Mouse (Mus musculus) G1E (cell line): ENCODE results near the gene Suv39h1. TPM values are rescaled to one million over a fixed set of nuclear protein-coding genes. Genes with fewer than 3 reads are reported as not detected.
"Not testable (repeated sequence)": the region's sequence is repeated elsewhere in the genome, so short reads cannot be mapped to it uniquely, and the experiment has no call there.

Source experiments
- ATAC-seq: 2 replicates; pipeline ENCODE4 v1.8.0; 2016; ENCODE audit warnings: mild to moderate bottlenecking; ENCODE audit not compliant: insufficient number of reproducible peaks, poor library complexity, low FRiP score, severe bottlenecking; ENCODE audit errors: extremely low read depth
- DNase-seq: peaks from one replicate; pipeline ENCODE4 v3.0.0; 2012; ENCODE audit warnings: low spot score
- H3K27me3 ChIP-seq: 2 replicates; pipeline ENCODE4 v1.6.1; 2012; ENCODE audit warnings: mild to moderate bottlenecking, low read length, inconsistent platforms; ENCODE audit not compliant: insufficient read depth
- H3K36me3 ChIP-seq: replicated peaks from 2 replicates; pipeline ENCODE3; 2012; ENCODE audit warnings: mild to moderate bottlenecking, inconsistent platforms
- H3K4me1 ChIP-seq: 2 replicates; pipeline ENCODE4 v1.6.1; 2012; ENCODE audit warnings: low read depth, low read length, inconsistent platforms, mixed read lengths; ENCODE audit not compliant: insufficient read depth
- H3K4me3 ChIP-seq: 2 replicates; pipeline ENCODE4 v1.5.1; 2012; ENCODE audit warnings: low read depth, mild to moderate bottlenecking, inconsistent platforms, low read length, moderate library complexity, mixed read lengths
- H3K9me3 ChIP-seq: replicated peaks from 2 replicates; pipeline ENCODE4 v1.6.1; 2012; ENCODE audit warnings: inconsistent platforms
- CTCF ChIP-seq: IDR thresholded peaks from 2 replicates; pipeline ENCODE4 v1.5.1; 2012; ENCODE audit warnings: low read depth, low read length, inconsistent platforms, mixed read lengths
- GATA1 ChIP-seq: IDR thresholded peaks from 2 replicates; pipeline ENCODE4 v1.6.1; 2012; ENCODE audit warnings: borderline replicate concordance, low read length, inconsistent platforms, mixed read lengths
- GATA2 ChIP-seq: IDR thresholded peaks from 2 replicates; pipeline ENCODE4 v1.6.1; 2012; ENCODE audit warnings: low read depth, low read length, inconsistent platforms, borderline replicate concordance
- POLR2AphosphoS5 ChIP-seq: IDR thresholded peaks from 2 replicates; pipeline ENCODE4 v1.6.1; 2012; ENCODE audit warnings: low read depth, low read length, inconsistent platforms; ENCODE audit not compliant: insufficient replicate concordance
- TAL1 ChIP-seq: conservative IDR thresholded peaks from 2 replicates; pipeline ENCODE4 v1.6.1; 2012; ENCODE audit warnings: low read depth, low read length, inconsistent platforms, mixed read lengths
- polyA plus RNA-seq: library from polyadenylated mRNA; stranded (reverse); fragments of >175 nt; gene quantifications from 2 replicates; pipeline ENCODE4 v1.2.3, GENCODE M21; 2012
- total RNA-seq, 2 experiments: library from RNA; stranded (forward) in 1 of 2; stranded (reverse) in 1 of 2; fragments of 200-1000 nt in 1 of 2; fragments of >200 nt in 1 of 2; fragmentation: Nextera tagmentation in 1 of 2; gene quantifications; 2 replicates each; pipeline ENCODE4 v1.2.3; 2014 to 2017

Suv39h1 gene
- total and polyA plus RNA-seq, 3 experiments, result 23.6 to 69.7 (median 66.6) TPM

DNA sequence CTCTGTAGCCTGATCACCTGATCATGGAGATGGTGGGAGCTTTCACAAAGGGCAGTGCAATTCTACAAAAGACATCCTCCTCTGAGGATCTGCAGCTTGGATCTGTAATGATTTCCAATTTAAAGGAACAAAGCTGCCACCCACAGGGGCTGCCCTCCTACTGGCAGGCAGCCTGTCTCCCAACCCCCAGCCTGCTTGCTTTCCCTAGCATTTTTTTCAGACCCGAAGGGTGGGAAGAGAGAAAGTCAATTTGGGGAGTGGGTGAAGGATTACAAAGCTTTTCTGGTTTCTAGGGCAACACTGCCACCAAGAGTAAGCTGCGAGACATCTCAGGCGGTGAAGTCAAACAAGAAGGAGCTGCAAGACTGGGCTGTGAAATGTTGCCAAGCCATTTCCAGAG is 26.5 kb upstream of the Suv39h1 start:
- no peaks in the 10 kb centered on the region for H3K27me3 ChIP-seq
- peaks cover 29% of the 10 kb centered on the region for H3K4me1 ChIP-seq
- H3K4me3 ChIP-seq, result no peak overlapping the region
- ATAC-seq (no peak), DNase-seq (no peak)
- TF ChIP-seq GATA2 (no peak), POLR2AphosphoS5 (no peak), GATA1 (no peak), CTCF (no peak), TAL1 (no peak)
- no peaks in the 10 kb centered on the region for H3K36me3 ChIP-seq
- no peaks in the 10 kb centered on the region for H3K9me3 ChIP-seq

DNA sequence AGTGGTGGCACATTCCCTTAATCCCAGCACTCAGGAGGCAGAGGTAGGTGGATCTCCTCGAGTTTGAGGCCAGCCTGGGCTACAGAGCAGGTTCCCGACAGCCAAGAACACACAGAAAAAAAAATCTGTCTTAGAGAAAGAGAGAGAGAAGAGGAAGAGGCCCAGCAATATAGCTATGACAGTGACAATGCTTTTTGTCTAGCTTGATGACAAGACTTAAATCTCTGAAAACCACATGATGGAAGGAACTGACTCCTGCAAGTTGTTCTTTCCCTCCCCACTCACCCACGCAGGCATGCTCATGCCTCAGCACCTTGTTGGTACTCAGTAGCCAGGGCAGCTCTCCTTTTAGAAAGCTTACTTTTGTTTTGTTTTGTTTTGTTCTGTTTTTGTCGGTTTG is 24.9 kb upstream of the Suv39h1 start:
- no peak for DNase-seq
- ATAC-seq, result no peak
- H3K36me3 ChIP-seq, result no peaks in the 10 kb centered on the region
- H3K4me1 ChIP-seq, result peaks cover 32% of the 10 kb centered on the region
- no peaks in the 10 kb centered on the region for H3K9me3 ChIP-seq
- H3K4me3 ChIP-seq, result no peak overlapping the region
- TF ChIP-seq POLR2AphosphoS5, result no peak
- TF ChIP-seq CTCF, result no peak
- no peak for TF ChIP-seq GATA1
- H3K27me3 ChIP-seq, result no peaks in the 10 kb centered on the region

DNA sequence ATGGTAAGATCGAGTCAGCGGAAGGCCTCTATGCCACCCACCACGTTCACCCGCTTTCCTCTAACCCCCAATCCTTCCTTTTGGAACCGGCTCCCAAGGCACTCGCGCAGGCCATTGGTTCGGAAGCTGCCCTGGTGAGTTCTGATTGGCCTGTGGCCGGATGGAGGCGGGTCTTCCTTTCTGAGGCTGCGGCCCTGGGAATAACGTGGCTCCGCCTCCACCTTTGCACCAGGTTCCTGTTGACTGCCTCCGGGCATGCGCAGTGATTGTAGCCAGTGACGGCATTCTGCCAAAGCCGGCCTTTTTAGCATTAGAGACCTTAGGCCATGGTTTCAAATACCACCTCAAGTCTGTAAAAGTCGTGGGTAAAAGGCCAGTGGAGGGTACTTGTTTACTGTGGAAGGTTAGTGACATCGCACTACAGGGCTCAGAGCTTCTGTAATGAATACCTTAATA is 22.3 kb upstream of the Suv39h1 start:
- ATAC-seq, result peak; percentile 95
- DNase-seq, result peak; percentile 57
- Histone ChIP-seq H3K4me1 (peaks cover 29% of the 10 kb centered on the region), H3K9me3 (no peaks in the 10 kb centered on the region), H3K4me3 (peak overlapping the region; percentile 49; the same call in 1 of the 2 replicates), H3K36me3 (no peaks in the 10 kb centered on the region), H3K27me3 (no peaks in the 10 kb centered on the region)
- TF ChIP-seq GATA2 (no peak), GATA1 (no peak), TAL1 (no peak), POLR2AphosphoS5 (no peak), CTCF (no peak)

DNA sequence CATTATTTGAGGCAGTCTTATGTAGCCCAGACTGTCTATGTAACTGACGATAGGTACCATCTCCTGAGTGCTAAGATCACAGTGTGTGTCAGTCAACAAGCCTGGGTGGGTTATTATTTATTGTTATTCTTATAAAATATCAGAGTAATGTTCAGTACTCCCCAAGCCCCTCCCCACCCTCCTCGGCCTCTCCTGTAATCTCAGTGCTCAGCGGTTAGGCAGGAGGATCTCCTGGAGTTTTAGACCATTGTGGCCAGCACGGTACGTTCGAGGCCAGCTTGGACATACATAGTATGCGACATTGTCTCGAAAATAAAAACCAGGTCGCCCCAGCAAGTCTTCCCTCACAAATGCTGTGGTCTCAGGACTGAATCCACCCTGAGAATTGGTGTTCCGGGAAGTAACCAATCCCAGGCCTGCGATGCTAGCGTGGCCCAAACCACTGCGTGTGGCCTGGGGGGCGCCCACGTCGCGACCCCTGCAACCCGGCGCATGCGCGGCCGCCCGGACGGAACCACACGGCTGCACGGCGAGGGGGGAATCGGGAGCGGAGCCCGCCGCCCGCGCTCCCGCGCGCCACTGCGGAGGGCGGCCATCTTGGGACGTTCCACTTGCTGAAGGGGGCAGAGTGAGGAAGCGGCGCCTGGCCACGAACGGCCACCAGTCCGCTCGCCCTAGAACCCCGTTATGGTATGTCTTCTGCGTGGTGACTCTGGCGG is 21.7 kb upstream of the Suv39h1 start:
- DNase-seq, H3K27me3 ChIP-seq, H3K36me3 ChIP-seq, H3K9me3 ChIP-seq: not testable (repeated sequence)
- peak; percentile 50 for ATAC-seq
- peaks cover 23% of the 10 kb centered on the region for H3K4me1 ChIP-seq
- H3K4me3 ChIP-seq, result peak overlapping the region; percentile 54; the same call in 1 of the 2 replicates

DNA sequence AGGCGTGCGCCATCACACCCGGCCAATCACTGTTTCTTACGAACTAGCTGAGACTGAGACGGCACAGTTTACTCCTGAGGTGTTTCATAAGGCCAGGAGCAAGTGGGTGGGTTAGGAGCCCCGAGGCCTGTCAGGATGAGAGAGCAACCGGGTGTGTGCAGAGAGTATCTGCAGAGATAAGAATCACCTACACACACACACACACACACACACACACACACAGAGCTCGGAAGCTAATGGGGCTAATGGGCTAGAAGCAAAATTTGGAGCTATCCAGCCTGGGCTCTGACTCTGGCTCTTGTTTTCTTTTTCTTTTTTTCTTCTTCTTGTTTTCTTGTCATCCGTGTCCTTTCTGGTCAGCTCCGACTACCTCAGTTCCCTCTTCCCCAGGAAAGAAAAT is 21.0 kb upstream of the Suv39h1 start:
- ATAC-seq (no peak), DNase-seq (no peak)
- H3K36me3 ChIP-seq, result no peaks in the 10 kb centered on the region
- H3K9me3 ChIP-seq, result no peaks in the 10 kb centered on the region
- no peak for TF ChIP-seq GATA2
- TF ChIP-seq TAL1, result no peak
- no peak for TF ChIP-seq CTCF
- no peak for TF ChIP-seq GATA1
- TF ChIP-seq POLR2AphosphoS5, result no peak
- no peaks in the 10 kb centered on the region for H3K27me3 ChIP-seq
- H3K4me1 ChIP-seq, result peaks cover 18% of the 10 kb centered on the region
- H3K4me3 ChIP-seq, result peak overlapping the region; percentile 16; the same call in 1 of the 2 replicates

DNA sequence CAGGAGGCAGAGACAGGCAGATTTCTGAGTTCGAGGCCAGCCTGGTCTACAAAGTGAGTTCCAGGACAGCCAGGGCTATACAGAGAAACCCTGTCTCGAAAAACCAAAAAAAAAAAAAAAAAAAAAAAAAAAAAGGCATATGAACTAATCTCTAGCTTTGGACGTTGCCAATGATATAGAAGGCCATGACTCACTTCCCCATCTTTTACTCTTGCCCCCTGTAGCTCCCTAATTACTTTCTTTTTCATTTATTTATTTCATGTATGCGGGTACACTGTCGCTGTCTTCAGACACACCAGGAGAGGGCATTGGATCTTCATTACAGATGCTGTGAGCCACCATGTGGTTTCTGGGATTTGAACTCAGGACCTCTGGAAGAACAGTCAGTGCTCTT is 16.4 kb upstream of the Suv39h1 start:
- Histone ChIP-seq H3K4me3 (peak overlapping the region; percentile 74; the same call in 1 of the 2 replicates), H3K4me1 (peaks cover 27% of the 10 kb centered on the region), H3K36me3 (peaks cover 33% of the 10 kb centered on the region)
- ATAC-seq, DNase-seq, H3K9me3 ChIP-seq, H3K27me3 ChIP-seq: not testable (repeated sequence)

DNA sequence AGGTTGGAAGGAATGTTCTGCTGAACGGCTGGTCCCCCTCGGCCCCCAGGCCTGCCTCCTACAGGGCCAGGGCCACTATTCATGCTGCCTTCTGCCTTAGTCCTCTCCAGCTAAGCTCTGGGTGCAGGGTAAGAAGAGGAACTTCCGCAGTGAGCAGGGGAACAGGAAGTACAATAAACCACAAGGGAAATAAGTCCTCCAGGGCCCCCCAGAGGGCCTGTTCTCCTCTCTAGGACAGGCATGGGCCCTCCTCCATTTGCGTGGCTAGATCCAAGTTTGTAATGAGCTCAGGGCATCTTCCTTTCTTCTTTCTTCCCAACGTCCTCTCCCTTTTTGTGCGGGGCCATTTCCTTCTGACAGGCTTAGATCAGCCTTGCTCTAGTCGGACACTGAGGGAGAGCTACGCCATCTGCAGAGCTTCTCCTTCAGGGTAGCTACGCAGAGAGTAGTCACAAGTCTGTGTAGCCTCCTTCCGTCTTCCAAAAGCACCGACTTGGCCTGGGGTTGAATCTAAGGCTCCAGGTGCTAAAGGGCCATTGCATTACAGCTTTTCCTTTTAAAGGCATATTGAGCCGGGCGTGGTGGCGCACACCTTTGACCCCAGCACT is 15.9 kb upstream of the Suv39h1 start, which contains the start of gene Was:
Gene Was (minus strand): TSS at position 153 of the 608 bp plus-strand sequence.
- Histone ChIP-seq H3K4me1 (peaks cover 26% of the 10 kb centered on the region), H3K4me3 (peak within 1 kb of the TSS; percentile 74), H3K36me3 (peaks cover 38% of the 10 kb centered on the region), H3K9me3 (no peaks in the 10 kb centered on the region), H3K27me3 (no peaks in the 10 kb centered on the region)
- ATAC-seq (peak; percentile 84), DNase-seq (peak; percentile 62)
- TF ChIP-seq POLR2AphosphoS5 (no peak), GATA2 (no peak), TAL1 (no peak), GATA1 (no peak), CTCF (no peak)
